Mouse (Mus musculus) WW6 (cell line): ENCODE measurements around the gene Cyp1a1.

Experiments used
- DNase-seq: peaks from one replicate; pipeline ENCODE4 v3.0.0-alpha.2; 2013; ENCODE audit warnings: low read depth, low spot score

The Cyp1a1 gene

GRCm38 (mm10) chr9:57687751-57688150 lies at the start of gene Cyp1a1:
Gene Cyp1a1 (plus strand): TSS chr9:57687928.
- no peak for DNase-seq

GRCm38 (mm10) chr9:57638651-57639459 lies 48.9 kb upstream of the Cyp1a1 start:
- no peak for DNase-seq

- DNase-seq = no peak
These were observed 47.9 kb upstream of the Cyp1a1 start for GRCm38 (mm10) chr9:57639661-57640328.

- no peak for DNase-seq
These were observed 47.3 kb upstream of the Cyp1a1 start for GRCm38 (mm10) chr9:57640384-57640783.

GRCm38 (mm10) chr9:57641022-57641421 lies 46.7 kb upstream of the Cyp1a1 start:
- no peak for DNase-seq

- DNase-seq = no peak
These were observed 45.8 kb upstream of the Cyp1a1 start for GRCm38 (mm10) chr9:57641775-57642550.

- DNase-seq = no peak
These were observed 44.4 kb upstream of the Cyp1a1 start for GRCm38 (mm10) chr9:57643169-57643855.

- no peak for DNase-seq
These were observed 43.9 kb upstream of the Cyp1a1 start for GRCm38 (mm10) chr9:57643856-57644180.

- no peak for DNase-seq
These were observed 43.2 kb upstream of the Cyp1a1 start for GRCm38 (mm10) chr9:57644442-57644943.

GRCm38 (mm10) chr9:57644944-57645893 lies 42.5 kb upstream of the Cyp1a1 start:
- DNase-seq = peak; percentile 70

GRCm38 (mm10) chr9:57646551-57647103 lies 41.1 kb upstream of the Cyp1a1 start:
- no peak for DNase-seq

- no peak for DNase-seq
These were observed 40.2 kb upstream of the Cyp1a1 start for GRCm38 (mm10) chr9:57647286-57648108.

- no peak for DNase-seq
These were observed 37.5 kb upstream of the Cyp1a1 start for GRCm38 (mm10) chr9:57650130-57650785.

GRCm38 (mm10) chr9:57650786-57651311 lies 36.9 kb upstream of the Cyp1a1 start:
- no peak for DNase-seq

- DNase-seq = no peak
These were observed 35.4 kb upstream of the Cyp1a1 start for GRCm38 (mm10) chr9:57652351-57652750.

- no peak for DNase-seq
These were observed 34.9 kb upstream of the Cyp1a1 start for GRCm38 (mm10) chr9:57652855-57653254.

- DNase-seq = no peak
These were observed 34.4 kb upstream of the Cyp1a1 start, which contains the start of gene Csk for GRCm38 (mm10) chr9:57653283-57653682. Gene Csk (minus strand): TSS chr9:57653631.

GRCm38 (mm10) chr9:57654966-57655365 lies 32.8 kb upstream of the Cyp1a1 start:
- no peak for DNase-seq
